Mouse (Mus musculus): Measurements from ENCODE around the gene Rxra. TPM values are rescaled to one million over a fixed set of nuclear protein-coding genes. Genes with fewer than 3 reads are reported as not detected.

Gene Rxra
- polyA plus RNA-seq, 1 experiment from 2014 or later, result 2.6 TPM

- 0 out of 2 replicates have a peak overlapping the region, but pooled peaks have one; percentile 2 for H3K9ac ChIP-seq (ENCODE audit: low read length)
- ATAC-seq (no peak), DNase-seq (ENCODE audit: low spot score) (peak; percentile 55)
- WGBS, result 19% methylated on average over 18 of the region's 18 CpGs
- no peak overlapping the region for H3K4me2 ChIP-seq (ENCODE audit: low read length)
- no peaks in the 10 kb centered on the region for H3K9me3 ChIP-seq (replicated peaks; ENCODE audit: control insufficient read depth, low read length)
- H3K4me1 ChIP-seq (ENCODE audit: control insufficient read depth, insufficient read depth, low read length), result peaks cover 27% of the 10 kb centered on the region
- no peak overlapping the region; the same call in 1 of the 2 replicates for H3K27ac ChIP-seq (ENCODE audit: low read depth, low read length)
- peaks cover 3% of the 10 kb centered on the region for H3K36me3 ChIP-seq (ENCODE audit: control insufficient read depth, insufficient read depth, low read length)
- H3K4me3 ChIP-seq (ENCODE audit: low read depth, low read length), result no peak overlapping the region
- H3K27me3 ChIP-seq (replicated peaks; ENCODE audit: control insufficient read depth, insufficient read depth, low read length), result no peaks in the 10 kb centered on the region
These were observed 69.7 kb downstream of the Rxra start for GRCm38 (mm10) chr2:27745673-27746620.

GRCm38 (mm10) chr2:27746854-27747253, 70.6 kb downstream of the Rxra start:
- Histone ChIP-seq H3K9me3 (replicated peaks; ENCODE audit: control insufficient read depth, low read length) (no peaks in the 10 kb centered on the region), H3K4me2 (ENCODE audit: low read length) (no peak overlapping the region), H3K36me3 (ENCODE audit: control insufficient read depth, insufficient read depth, low read length) (peaks cover 3% of the 10 kb centered on the region), H3K27ac (ENCODE audit: low read depth, low read length) (0 out of 2 replicates have a peak overlapping the region, but pooled peaks have one; percentile 0), H3K4me3 (ENCODE audit: low read depth, low read length) (no peak overlapping the region), H3K27me3 (replicated peaks; ENCODE audit: control insufficient read depth, insufficient read depth, low read length) (no peaks in the 10 kb centered on the region), H3K4me1 (ENCODE audit: control insufficient read depth, insufficient read depth, low read length) (peaks cover 28% of the 10 kb centered on the region), H3K9ac (ENCODE audit: low read length) (no peak overlapping the region)
- 32% methylated on average over 2 of the region's 2 CpGs for WGBS
- ATAC-seq (peak; percentile 45), DNase-seq (ENCODE audit: low spot score) (peak; percentile 60)

GRCm38 (mm10) chr2:27748984-27749383, 72.7 kb downstream of the Rxra start:
- Histone ChIP-seq H3K36me3 (ENCODE audit: control insufficient read depth, insufficient read depth, low read length) (peaks cover 3% of the 10 kb centered on the region), H3K27ac (ENCODE audit: low read depth, low read length) (no peak overlapping the region), H3K27me3 (replicated peaks; ENCODE audit: control insufficient read depth, insufficient read depth, low read length) (no peaks in the 10 kb centered on the region), H3K4me3 (ENCODE audit: low read depth, low read length) (no peak overlapping the region), H3K9ac (ENCODE audit: low read length) (no peak overlapping the region), H3K4me2 (ENCODE audit: low read length) (no peak overlapping the region), H3K9me3 (replicated peaks; ENCODE audit: control insufficient read depth, low read length) (no peaks in the 10 kb centered on the region), H3K4me1 (ENCODE audit: control insufficient read depth, insufficient read depth, low read length) (peaks cover 28% of the 10 kb centered on the region)
- 83% methylated on average over 11 of the region's 11 CpGs for WGBS
- ATAC-seq, result no peak
- DNase-seq (ENCODE audit: low spot score), result no peak

GRCm38 (mm10) chr2:27750399-27751134, 74.3 kb downstream of the Rxra start:
- Histone ChIP-seq H3K9me3 (replicated peaks; ENCODE audit: control insufficient read depth, low read length) (no peaks in the 10 kb centered on the region), H3K36me3 (ENCODE audit: control insufficient read depth, insufficient read depth, low read length) (peaks cover 6% of the 10 kb centered on the region), H3K4me3 (ENCODE audit: low read depth, low read length) (no peak overlapping the region), H3K27me3 (replicated peaks; ENCODE audit: control insufficient read depth, insufficient read depth, low read length) (no peaks in the 10 kb centered on the region), H3K4me1 (ENCODE audit: control insufficient read depth, insufficient read depth, low read length) (peaks cover 28% of the 10 kb centered on the region), H3K9ac (ENCODE audit: low read length) (no peak overlapping the region), H3K27ac (ENCODE audit: low read depth, low read length) (no peak overlapping the region; the same call in 1 of the 2 replicates), H3K4me2 (ENCODE audit: low read length) (no peak overlapping the region)
- DNase-seq (ENCODE audit: low spot score) (no peak), ATAC-seq (peak; percentile 21; the same call in 1 of the 2 replicates)
- 71% methylated on average over 12 of the region's 12 CpGs for WGBS

DNA sequence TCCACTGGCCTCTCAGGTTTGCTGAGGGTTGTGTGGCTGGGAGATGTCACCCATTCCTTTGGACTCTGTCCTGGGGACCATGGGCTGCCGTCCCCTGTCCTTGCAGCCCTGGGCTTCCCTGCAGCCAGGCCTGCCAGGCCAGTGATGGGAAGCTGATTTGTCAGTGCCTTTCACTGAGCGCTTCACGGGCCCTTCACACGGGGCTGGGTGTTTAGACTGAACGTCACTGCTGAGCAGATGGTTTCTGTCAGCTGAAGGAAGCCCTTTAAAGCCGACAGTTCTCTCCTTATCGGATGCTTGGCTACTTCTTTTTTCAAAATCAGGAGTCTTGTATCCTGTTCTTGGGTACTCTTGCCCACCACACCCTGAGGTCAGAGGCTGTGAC, 74.9 kb downstream of the Rxra start:
- Histone ChIP-seq H3K4me2 (ENCODE audit: low read length) (no peak overlapping the region), H3K36me3 (ENCODE audit: control insufficient read depth, insufficient read depth, low read length) (peaks cover 6% of the 10 kb centered on the region), H3K4me1 (ENCODE audit: control insufficient read depth, insufficient read depth, low read length) (peaks cover 22% of the 10 kb centered on the region), H3K27me3 (replicated peaks; ENCODE audit: control insufficient read depth, insufficient read depth, low read length) (no peaks in the 10 kb centered on the region), H3K9ac (ENCODE audit: low read length) (no peak overlapping the region), H3K27ac (ENCODE audit: low read depth, low read length) (no peak overlapping the region; the same call in 1 of the 2 replicates), H3K4me3 (ENCODE audit: low read depth, low read length) (no peak overlapping the region), H3K9me3 (replicated peaks; ENCODE audit: control insufficient read depth, low read length) (no peaks in the 10 kb centered on the region)
- 55% methylated on average over 7 of the region's 7 CpGs for WGBS
- ATAC-seq, result no peak
- peak; percentile 58 for DNase-seq (ENCODE audit: low spot score)

GRCm38 (mm10) chr2:27751803-27752202, 75.6 kb downstream of the Rxra start:
- Histone ChIP-seq H3K9ac (ENCODE audit: low read length) (no peak overlapping the region), H3K27me3 (replicated peaks; ENCODE audit: control insufficient read depth, insufficient read depth, low read length) (no peaks in the 10 kb centered on the region), H3K36me3 (ENCODE audit: control insufficient read depth, insufficient read depth, low read length) (peaks cover 6% of the 10 kb centered on the region), H3K4me2 (ENCODE audit: low read length) (no peak overlapping the region), H3K9me3 (replicated peaks; ENCODE audit: control insufficient read depth, low read length) (no peaks in the 10 kb centered on the region), H3K27ac (ENCODE audit: low read depth, low read length) (no peak overlapping the region), H3K4me1 (ENCODE audit: control insufficient read depth, insufficient read depth, low read length) (peaks cover 15% of the 10 kb centered on the region), H3K4me3 (ENCODE audit: low read depth, low read length) (no peak overlapping the region)
- no peak for DNase-seq (ENCODE audit: low spot score)
- WGBS, result 98% methylated on average over 4 of the region's 4 CpGs
- no peak for ATAC-seq

DNA sequence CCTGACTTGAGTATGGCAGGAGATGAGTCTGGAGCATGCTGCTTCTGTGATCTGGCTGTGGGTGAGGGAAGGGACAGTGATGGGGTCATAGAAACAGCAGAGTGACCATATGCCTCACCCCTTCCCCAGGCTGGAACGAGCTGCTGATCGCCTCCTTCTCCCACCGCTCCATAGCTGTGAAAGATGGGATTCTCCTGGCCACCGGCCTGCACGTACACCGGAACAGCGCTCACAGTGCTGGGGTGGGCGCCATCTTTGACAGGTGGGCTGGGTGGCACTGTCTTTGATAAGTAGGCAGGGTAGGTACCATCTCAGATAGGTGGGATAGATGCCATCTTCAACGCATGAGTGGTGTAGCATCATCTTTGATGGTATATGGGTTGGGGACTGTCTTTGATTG, 77.9 kb downstream of the Rxra start:
- H3K4me1 ChIP-seq (ENCODE audit: control insufficient read depth, insufficient read depth, low read length), result peaks cover 22% of the 10 kb centered on the region
- H3K27ac ChIP-seq (ENCODE audit: low read depth, low read length), result no peak overlapping the region
- ATAC-seq (no peak), DNase-seq (ENCODE audit: low spot score) (no peak)
- WGBS, result 96% methylated on average over 9 of the region's 9 CpGs
- no peak overlapping the region for H3K4me3 ChIP-seq (ENCODE audit: low read depth, low read length)
- H3K36me3 ChIP-seq (ENCODE audit: control insufficient read depth, insufficient read depth, low read length), result 0 out of 2 replicates have a peak, but pooled peaks cover 2% of the 10 kb centered on the region
- H3K4me2 ChIP-seq (ENCODE audit: low read length), result no peak overlapping the region
- H3K9ac ChIP-seq (ENCODE audit: low read length), result no peak overlapping the region
- H3K9me3 ChIP-seq (replicated peaks; ENCODE audit: control insufficient read depth, low read length), result no peaks in the 10 kb centered on the region
- H3K27me3 ChIP-seq (replicated peaks; ENCODE audit: control insufficient read depth, insufficient read depth, low read length), result no peaks in the 10 kb centered on the region

- H3K9me3 ChIP-seq (replicated peaks; ENCODE audit: control insufficient read depth, low read length), result no peaks in the 10 kb centered on the region
- H3K9ac ChIP-seq (ENCODE audit: low read length), result no peak overlapping the region
- 95% methylated on average over 13 of the region's 13 CpGs for WGBS
- no peak overlapping the region for H3K4me3 ChIP-seq (ENCODE audit: low read depth, low read length)
- no peak for DNase-seq (ENCODE audit: low spot score)
- no peaks in the 10 kb centered on the region for H3K27me3 ChIP-seq (replicated peaks; ENCODE audit: control insufficient read depth, insufficient read depth, low read length)
- H3K4me1 ChIP-seq (ENCODE audit: control insufficient read depth, insufficient read depth, low read length), result peaks cover 19% of the 10 kb centered on the region
- peaks cover 8% of the 10 kb centered on the region; the same call in 1 of the 2 replicates for H3K36me3 ChIP-seq (ENCODE audit: control insufficient read depth, insufficient read depth, low read length)
- no peak for ATAC-seq
- H3K4me2 ChIP-seq (ENCODE audit: low read length), result no peak overlapping the region
- H3K27ac ChIP-seq (ENCODE audit: low read depth, low read length), result no peak overlapping the region
These were observed 79.9 kb downstream of the Rxra start for GRCm38 (mm10) chr2:27755986-27756641.

All from forebrain, embryonic 14.5 days (tissue).